Mouse (Mus musculus): ENCODE data around the gene Arl6ip5.
"Not testable (repeated sequence)": the region's sequence is repeated elsewhere in the genome, so short reads cannot be mapped to it uniquely, and the experiment has no call there.

The Arl6ip5 gene

DNA sequence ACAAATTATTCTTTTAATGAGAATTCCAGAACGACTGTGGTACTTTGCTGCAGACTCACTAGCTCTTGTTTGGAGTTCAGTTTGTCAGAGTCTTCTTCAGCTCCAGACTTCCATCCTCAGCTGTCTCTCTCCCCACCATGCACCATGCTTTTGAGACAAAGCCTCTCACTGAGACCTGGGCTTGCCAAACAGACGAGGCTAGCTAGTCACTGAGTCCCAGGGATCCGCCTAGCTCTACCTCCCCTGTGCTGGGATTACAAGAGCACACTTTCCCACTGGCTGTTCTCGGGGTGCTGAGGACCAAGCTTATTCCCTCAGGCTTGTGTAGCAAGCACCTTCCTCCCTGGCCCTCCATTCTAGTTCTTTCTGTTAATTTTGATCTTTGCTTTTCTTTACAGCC lies 13.1 kb downstream of the Arl6ip5 start:
- DNase-seq (ENCODE audit: inconsistent ontology term): no peak

DNA sequence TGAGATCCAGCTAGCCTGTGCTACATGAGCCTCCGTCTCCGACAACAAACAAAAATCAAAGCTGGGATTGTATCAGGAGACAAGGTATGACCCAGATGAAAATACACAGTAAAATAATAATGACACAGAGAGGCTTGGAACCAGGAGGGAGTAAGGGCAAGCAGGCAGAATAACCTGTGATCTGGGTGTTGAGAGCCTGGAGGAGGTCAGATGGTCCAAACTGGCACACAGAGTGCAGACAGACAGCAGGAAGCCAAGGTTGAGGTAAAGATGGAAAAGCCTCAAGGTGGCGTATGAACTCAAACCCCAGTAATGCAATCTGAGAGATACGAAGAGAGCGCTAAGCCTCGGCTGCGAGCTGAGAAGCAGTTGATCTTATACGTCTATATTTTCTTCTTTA lies 14.0 kb downstream of the Arl6ip5 start:
- no peak for DNase-seq (ENCODE audit: inconsistent ontology term)

DNA sequence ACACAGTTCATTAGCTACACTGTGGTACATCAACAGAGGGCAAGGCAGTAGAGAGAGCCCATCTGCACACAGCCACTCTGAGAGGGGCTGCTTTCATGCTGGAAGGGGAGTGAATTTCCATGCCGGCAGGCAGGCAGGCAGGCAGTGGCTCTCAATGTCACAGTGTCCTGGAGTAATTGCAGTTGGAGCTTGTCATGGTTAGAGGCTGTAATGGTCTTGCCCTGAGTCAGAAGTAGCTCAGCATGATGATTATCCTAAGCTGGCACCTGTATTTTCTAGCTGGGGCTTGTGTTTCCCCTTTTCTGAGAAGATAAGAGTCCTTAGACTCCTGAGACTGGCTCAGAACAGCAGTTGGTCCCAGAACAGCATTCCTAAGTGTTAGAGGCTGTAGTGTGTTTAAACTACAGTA lies 15.6 kb downstream of the Arl6ip5 start:
- DNase-seq (ENCODE audit: inconsistent ontology term): no peak

- DNase-seq (ENCODE audit: inconsistent ontology term): no peak
Measured at GRCm38 (mm10) chr6:97227067-97227847, 16.8 kb downstream of the Arl6ip5 start.

DNA sequence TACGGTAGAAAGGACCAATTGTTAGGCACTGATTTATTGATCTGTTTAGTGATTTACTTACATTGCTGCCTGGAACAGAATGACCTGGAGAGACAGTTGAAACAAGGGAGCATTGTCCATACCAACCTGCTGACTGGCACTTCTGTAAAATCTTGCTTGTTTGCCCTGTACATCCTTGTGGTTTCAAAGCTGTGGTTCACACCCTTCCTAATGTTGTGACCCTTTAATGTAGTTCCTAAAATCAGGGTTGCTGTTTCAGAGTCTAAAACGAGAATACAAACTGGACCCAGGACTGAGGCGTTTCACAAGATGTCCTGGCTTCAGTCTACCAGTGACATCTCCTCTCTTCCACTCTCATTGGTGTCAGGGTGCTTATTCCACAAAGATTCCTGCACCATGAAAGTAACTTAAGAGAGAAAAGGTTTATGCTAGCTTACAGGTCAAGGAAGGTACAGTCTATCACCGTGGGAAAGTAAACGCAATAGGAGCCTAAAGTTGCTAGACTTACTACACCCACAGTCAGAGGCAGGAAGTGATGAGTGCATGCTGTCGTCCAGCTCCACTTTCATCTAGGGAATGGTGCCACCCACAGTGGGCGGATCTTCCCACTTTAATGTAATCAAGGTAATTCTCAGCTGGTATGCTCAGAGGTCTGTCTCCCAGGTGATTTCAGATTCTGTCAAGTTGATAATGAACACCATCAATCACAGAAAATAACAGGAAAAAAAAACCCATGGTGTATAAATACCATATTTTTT lies 24.6 kb downstream of the Arl6ip5 start:
- DNase-seq (ENCODE audit: inconsistent ontology term): no peak

- DNase-seq (ENCODE audit: inconsistent ontology term): no peak
Measured at GRCm38 (mm10) chr6:97236088-97236487, 25.6 kb downstream of the Arl6ip5 start.

DNA sequence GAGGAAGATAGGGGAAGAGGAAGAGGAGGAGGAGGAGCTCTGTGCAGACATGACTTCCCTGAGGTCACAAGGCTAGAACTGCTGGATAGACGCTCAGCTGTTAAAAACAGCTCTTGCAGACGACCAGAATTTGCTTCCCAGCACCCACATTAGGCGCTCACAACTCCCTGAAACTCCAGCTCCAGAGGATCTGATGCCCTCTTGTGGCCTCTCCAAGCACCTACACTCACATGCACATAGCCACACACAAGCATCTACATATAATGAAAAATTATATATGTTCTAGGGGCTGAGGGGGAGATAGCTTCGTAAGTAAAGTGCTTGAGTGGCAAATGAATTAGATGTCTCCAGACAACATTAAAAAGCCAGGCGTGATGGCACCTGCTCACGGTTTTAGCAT lies 28.9 kb downstream of the Arl6ip5 start:
- no peak for DNase-seq (ENCODE audit: inconsistent ontology term)

- no peak for DNase-seq (ENCODE audit: inconsistent ontology term)
Measured at GRCm38 (mm10) chr6:97240092-97240491, 29.6 kb downstream of the Arl6ip5 start.

DNA sequence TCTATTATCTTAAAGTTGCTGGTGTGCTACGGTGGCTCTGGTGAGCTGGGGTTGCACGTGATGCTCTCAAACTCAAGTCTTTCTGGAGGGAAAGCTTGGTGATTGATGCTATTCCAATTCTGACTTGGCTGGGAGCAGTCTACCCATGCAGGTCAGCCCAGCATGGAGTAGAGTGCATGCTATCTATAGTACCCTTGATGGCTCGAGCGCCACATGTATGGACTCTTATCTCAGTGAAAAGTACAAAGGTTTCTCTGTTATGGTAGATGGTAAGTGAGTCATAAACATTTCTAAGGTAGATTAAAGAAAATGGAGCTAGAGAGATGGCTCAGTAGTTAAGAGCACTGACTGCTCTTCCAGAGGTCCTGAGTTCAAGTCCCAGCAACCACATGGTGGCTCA lies 32.0 kb downstream of the Arl6ip5 start:
- no peak for DNase-seq (ENCODE audit: inconsistent ontology term)

DNA sequence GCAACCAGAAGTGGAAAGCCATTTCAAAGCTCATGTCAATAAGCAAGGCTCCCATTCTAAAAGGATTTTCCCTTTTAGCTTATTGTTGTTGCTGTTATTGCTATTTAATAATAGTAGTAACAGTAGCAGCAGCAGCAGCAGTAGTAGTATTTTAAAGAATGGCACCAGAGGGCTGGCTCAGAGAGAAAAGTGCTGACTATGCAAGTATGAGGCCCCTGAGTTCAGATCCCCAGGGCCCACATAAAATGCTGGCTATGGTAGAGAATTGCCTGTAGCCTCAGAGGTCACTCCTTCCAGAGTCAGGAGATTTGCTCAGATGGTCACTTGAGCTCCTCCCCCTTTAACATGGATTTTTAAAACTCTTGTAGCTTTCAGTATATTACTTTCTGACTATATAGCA lies 34.7 kb downstream of the Arl6ip5 start:
- no peak for DNase-seq (ENCODE audit: inconsistent ontology term)

GRCm38 (mm10) chr6:97250966-97251365 lies 40.5 kb downstream of the Arl6ip5 start:
- DNase-seq (ENCODE audit: inconsistent ontology term): peak; percentile 45

DNA sequence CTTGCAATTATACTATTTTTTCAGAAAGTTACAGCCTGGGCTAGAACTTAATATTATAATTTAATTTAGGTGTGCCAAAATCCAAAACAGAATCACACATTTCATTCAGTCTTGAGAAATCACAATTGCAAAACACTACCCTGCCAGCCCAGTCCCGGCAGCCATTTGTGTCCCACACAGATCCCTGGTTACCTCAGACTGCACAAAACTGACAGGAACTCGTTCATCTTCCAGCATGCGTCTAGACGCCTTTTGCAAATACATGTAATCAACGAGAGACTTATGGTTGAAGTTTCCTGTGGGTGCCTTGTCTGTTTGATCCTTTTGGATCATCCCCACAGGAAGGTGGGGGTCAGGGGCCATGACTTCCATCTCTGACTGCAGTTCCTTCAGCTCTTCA lies 41.6 kb downstream of the Arl6ip5 start:
- no peak for DNase-seq (ENCODE audit: inconsistent ontology term)

- no peak for DNase-seq (ENCODE audit: inconsistent ontology term)
Measured at GRCm38 (mm10) chr6:97252711-97253221, 42.3 kb downstream of the Arl6ip5 start, which contains the start of gene Lmod3. Lmod3 (minus strand) TSS chr6:97252759.

DNA sequence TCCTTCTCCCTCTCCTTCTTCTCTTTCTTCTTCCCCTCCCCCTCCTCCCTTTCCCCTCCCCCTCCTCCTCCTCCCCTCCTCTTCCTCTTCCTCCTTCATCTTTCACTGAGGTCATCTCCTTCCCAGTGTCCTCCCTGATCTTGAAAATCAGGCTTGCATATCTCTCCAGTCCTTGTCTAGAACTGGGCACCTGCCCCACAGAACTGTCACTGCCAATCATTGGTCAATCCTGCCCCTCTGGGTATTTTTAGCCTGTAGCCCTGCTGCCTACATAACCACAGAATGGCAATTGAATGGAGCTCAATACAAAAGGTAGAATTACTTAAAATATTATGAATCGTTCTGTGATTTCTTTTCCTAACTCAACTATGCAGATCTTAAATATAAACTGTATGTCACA lies 48.0 kb downstream of the Arl6ip5 start:
- DNase-seq (ENCODE audit: inconsistent ontology term): no peak

- DNase-seq (ENCODE audit: inconsistent ontology term): not testable (repeated sequence)
Measured at GRCm38 (mm10) chr6:97259926-97260325, 49.4 kb downstream of the Arl6ip5 start.

DNA sequence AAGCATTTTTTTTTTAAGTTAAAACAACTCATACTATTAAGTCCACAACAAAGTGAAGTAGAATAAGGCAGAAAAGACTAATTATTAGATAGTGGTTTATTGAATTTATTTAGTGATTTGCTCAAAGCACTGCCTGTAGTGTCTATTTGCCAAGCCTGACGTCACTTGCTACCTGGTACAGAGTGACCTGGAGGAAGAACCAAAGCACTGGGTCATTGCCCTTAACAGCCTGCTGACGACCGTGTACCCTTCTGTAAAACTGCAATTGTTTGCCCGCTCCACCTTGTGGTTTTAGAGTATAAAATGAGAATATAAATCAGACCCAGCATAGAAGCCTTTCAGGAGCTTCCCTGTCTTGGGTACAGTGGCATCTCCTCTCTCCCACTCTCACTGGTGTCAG lies 51.7 kb downstream of the Arl6ip5 start:
- no peak for DNase-seq (ENCODE audit: inconsistent ontology term)

GRCm38 (mm10) chr6:97263750-97264149 lies 53.3 kb downstream of the Arl6ip5 start:
- DNase-seq (ENCODE audit: inconsistent ontology term): not testable (repeated sequence)

DNA sequence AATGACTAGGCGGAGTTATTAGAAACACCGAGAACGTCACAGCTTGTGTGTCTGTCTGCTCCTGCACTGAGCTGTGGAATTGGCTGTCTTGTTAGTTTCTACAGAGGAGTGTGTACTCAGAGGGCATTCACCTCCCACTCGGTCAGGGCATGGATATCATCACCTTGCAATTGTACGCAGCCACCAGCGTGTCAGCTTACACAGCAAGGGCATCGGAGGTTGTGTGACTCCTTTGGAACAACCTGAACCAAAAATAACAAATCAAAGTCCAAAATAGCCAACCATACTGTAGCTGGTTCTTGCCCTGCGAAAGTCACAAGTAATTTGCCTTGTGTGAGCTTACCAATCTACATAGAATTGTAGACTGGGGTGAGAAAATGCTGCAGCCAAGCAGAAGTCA lies 54.8 kb downstream of the Arl6ip5 start:
- DNase-seq (ENCODE audit: inconsistent ontology term): no peak

- no peak for DNase-seq (ENCODE audit: inconsistent ontology term)
Measured at GRCm38 (mm10) chr6:97265705-97266104, 55.2 kb downstream of the Arl6ip5 start.

DNA sequence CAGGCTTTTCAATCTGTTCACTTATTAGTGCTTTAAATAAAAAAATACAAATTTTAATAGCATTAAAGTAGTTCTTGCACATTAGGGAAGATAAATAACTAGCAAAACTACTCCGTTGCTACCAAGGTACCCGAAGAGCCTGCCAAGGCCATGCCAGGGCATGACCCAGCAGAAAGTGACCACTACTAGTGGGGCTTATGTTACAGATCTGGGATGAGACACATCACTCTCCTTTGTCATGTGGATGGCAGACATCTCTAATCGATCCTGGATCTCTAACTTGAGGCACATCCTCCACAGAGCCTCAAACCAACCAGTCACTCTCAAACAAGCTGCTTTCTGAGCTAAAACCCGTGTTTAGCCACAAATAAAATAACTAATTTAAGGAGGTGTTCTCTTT lies 56.2 kb downstream of the Arl6ip5 start:
- DNase-seq (ENCODE audit: inconsistent ontology term): no peak

- no peak for DNase-seq (ENCODE audit: inconsistent ontology term)
Measured at GRCm38 (mm10) chr6:97267132-97267531, 56.6 kb downstream of the Arl6ip5 start.

GRCm38 (mm10) chr6:97269596-97269995 lies 59.1 kb downstream of the Arl6ip5 start:
- no peak for DNase-seq (ENCODE audit: inconsistent ontology term)

DNA sequence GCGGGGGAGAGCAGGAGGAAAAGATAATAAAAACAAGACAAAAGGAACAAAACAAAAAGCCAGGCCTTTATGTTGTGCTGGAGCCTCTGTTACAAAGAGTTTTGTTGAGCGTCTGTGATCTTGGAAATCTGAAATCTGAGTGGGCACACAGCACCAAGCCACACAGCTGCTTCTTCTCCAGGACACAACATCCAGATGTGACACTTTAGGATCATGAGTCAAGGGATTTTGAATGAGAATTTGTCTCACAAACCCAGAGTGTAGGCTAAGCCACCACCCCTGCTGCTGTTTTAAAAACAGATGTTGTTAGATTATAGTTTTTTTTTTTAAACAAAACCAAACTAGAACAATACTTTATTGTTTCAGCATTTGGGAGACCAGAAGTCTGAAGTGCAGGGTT lies 61.9 kb downstream of the Arl6ip5 start:
- DNase-seq (ENCODE audit: inconsistent ontology term): no peak

Data from Muller cell, postnatal 12 days (primary cell).